Mouse (Mus musculus): ENCODE measurements around the gene Fxn.
"Not testable (repeated sequence)": the region's sequence is repeated elsewhere in the genome, so short reads cannot be mapped to it uniquely, and the experiment has no call there.

The Fxn gene

GRCm38 (mm10) chr19:24241799-24242546 is 38.4 kb downstream of the Fxn start:
- peak; percentile 46 for DNase-seq (ENCODE audit: low spot score)

- peak; percentile 67 for DNase-seq (ENCODE audit: low spot score)
Measured at GRCm38 (mm10) chr19:24241271-24241670, 39.1 kb downstream of the Fxn start.

GRCm38 (mm10) chr19:24238011-24238410 is 42.4 kb downstream of the Fxn start:
- no peak for DNase-seq (ENCODE audit: low spot score)

DNA sequence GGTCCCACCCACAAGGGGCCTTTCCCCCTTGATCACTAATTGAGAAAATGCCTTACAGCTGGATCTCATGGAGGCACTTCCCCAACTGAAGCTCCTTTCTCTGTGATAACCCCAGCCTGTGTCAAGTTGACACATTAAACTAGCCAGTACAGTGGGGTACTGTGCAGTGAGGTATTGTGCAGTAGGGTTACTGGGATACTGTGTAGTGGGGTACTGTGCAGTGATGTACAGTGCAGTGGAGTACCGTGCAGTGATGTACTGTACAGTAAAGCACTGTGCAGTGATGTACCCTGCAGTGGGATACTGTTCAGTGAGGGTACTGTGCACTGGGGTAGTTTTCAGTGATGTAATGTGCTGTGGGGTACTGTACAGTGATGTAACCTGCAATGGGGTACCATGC is 48.0 kb downstream of the Fxn start:
- not testable (repeated sequence) for DNase-seq (ENCODE audit: low spot score)

DNA sequence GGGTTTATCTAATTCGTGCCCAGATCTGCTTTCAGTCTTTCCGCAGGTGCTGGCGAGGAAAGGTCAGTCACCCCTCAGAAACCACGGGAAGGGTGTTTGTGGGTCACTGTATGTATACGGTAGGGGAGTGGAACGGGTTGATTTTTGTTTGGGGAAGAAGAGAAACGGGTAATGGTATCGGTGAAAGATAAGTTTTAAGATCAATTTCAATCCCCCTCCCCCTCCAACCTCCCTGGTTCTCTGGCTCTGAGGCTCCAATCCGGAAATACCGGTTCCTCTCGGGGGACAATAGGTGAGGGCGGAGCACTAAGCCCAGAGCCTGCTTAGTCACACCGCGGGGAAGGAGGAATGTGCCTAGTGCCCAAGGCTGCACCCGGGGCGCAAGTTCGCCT is 55.1 kb downstream of the Fxn start:
- peak; percentile 47 for DNase-seq (ENCODE audit: low spot score)

DNA sequence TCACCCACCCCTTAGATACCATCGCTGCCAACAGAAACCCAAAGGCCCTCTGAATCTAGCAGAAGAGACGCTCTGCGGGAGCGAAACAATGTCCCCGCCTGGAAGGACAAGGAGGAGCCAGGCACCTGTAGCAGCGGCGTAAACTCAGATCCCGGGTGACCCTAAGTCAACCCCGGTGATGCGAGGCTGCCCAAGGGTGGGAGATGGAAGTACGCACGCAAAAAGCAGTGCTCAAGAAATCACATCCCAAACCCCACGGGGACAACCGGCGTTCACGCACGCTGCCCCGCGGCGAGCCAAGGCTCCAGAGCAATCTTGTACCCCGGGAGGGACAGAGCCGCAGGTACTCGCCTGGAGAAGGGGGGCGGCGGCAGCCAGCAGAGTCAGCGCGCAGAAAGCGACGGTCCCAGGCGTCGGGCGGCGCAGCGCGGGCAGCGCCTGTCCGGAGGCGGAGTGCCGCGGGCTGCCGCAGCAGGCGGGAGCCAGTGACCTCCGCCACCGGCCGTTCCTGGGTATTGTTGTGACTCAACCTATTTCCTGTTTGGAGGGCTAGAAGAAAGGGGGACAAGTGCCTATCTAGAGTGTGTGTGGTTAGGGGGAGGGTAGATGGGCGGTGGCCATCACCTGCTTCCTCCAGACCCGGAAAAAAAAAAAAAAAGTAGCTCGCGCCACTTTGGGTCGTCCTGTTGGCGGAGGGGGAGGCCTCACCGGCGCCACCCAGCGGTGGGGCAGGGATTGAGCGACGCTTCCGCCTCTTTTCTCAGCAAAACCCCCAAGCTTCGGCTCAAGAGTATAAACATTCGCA is 55.7 kb downstream of the Fxn start, which contains the start of gene Tjp2:
Gene Tjp2 (minus strand): TSS at position 531 of the 805 bp plus-strand sequence.
- DNase-seq (ENCODE audit: low spot score) = peak; percentile 62

- no peak for DNase-seq (ENCODE audit: low spot score)
Measured at GRCm38 (mm10) chr19:24223851-24224251, 56.6 kb downstream of the Fxn start.

DNA sequence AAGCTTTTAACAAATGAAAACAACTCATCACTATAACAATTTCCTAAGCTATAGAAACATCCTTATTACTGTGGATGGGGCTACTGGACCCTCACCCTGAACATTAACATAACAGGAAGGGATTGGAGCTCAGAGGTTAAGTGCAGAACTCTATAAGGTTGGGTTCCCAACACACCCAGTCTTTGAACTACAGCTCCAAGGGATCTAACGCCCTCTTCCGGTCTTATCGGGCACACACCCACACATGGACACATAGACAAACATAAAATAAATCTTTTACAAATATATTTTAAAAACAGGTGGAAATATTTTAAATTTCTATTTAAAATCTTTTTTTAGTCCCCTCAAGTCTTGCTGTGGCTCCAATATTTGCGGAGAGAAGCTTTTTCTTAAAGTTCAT is 59.0 kb downstream of the Fxn start:
- no peak for DNase-seq (ENCODE audit: low spot score)

- no peak for DNase-seq (ENCODE audit: low spot score)
Measured at GRCm38 (mm10) chr19:24220795-24221445, 59.5 kb downstream of the Fxn start.

- DNase-seq (ENCODE audit: low spot score) = no peak
Measured at GRCm38 (mm10) chr19:24219011-24219410, 61.4 kb downstream of the Fxn start.

GRCm38 (mm10) chr19:24218291-24218690 is 62.1 kb downstream of the Fxn start:
- no peak for DNase-seq (ENCODE audit: low spot score)

- no peak for DNase-seq (ENCODE audit: low spot score)
Measured at GRCm38 (mm10) chr19:24217851-24218250, 62.6 kb downstream of the Fxn start.

DNA sequence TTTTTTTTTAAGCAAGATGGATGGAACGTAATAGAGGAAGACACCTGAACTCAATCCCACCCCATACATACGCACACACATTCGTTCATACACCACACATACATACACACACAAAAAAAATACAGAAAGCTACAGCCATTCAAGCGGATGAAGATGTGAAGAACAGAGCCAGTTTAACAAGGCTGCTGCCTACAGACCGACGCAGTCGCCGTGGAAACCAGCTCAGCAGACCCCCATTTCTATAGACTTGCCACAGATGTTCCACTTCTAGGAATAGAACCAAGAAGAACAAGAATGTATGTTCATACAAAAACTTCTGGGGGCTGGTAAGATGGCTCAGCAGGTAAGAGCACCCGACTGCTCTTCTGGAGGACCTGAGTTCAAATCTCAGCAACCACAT is 63.6 kb downstream of the Fxn start:
- no peak for DNase-seq (ENCODE audit: low spot score)

DNA sequence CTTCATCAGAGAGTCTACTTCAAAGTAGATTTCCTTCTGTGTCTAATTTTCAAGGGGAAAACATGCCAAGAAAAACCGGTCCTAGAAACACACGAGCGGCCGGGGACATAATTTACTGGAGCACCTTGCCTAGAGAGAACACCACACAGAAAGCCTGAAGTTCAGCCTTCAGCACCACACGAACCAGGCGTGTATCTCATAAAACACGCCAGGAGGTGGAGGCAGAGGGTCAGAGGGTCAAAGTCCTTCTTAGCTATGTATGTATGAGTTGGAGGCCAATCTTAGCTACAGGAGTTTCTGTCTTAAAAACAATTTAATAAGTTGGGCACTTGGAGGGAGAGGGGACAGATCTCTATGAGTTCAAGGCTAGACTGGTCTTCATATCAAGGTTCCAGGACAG is 65.5 kb downstream of the Fxn start:
- DNase-seq (ENCODE audit: low spot score) = no peak

GRCm38 (mm10) chr19:24213299-24213698 is 67.1 kb downstream of the Fxn start:
- peak; percentile 54 for DNase-seq (ENCODE audit: low spot score)

GRCm38 (mm10) chr19:24212552-24213249 is 67.7 kb downstream of the Fxn start:
- DNase-seq (ENCODE audit: low spot score) = no peak
